Mouse (Mus musculus) G1E (cell line): ENCODE data around the gene Racgap1. TPM values are rescaled to one million over a fixed set of nuclear protein-coding genes. Genes with fewer than 3 reads are reported as not detected.

Experiments used
- ATAC-seq: 2 replicates; pipeline ENCODE4 v1.8.0; 2016; ENCODE audit warnings: mild to moderate bottlenecking; ENCODE audit not compliant: insufficient number of reproducible peaks, poor library complexity, low FRiP score, severe bottlenecking; ENCODE audit errors: extremely low read depth
- DNase-seq: peaks from one replicate; pipeline ENCODE4 v3.0.0; 2012; ENCODE audit warnings: low spot score
- H3K27me3 ChIP-seq: 2 replicates; pipeline ENCODE4 v1.6.1; 2012; ENCODE audit warnings: mild to moderate bottlenecking, low read length, inconsistent platforms; ENCODE audit not compliant: insufficient read depth
- H3K36me3 ChIP-seq: replicated peaks from 2 replicates; pipeline ENCODE3; 2012; ENCODE audit warnings: mild to moderate bottlenecking, inconsistent platforms
- H3K4me1 ChIP-seq: 2 replicates; pipeline ENCODE4 v1.6.1; 2012; ENCODE audit warnings: low read depth, low read length, inconsistent platforms, mixed read lengths; ENCODE audit not compliant: insufficient read depth
- H3K4me3 ChIP-seq: 2 replicates; pipeline ENCODE4 v1.5.1; 2012; ENCODE audit warnings: low read depth, mild to moderate bottlenecking, inconsistent platforms, low read length, moderate library complexity, mixed read lengths
- H3K9me3 ChIP-seq: replicated peaks from 2 replicates; pipeline ENCODE4 v1.6.1; 2012; ENCODE audit warnings: inconsistent platforms
- CTCF ChIP-seq: IDR thresholded peaks from 2 replicates; pipeline ENCODE4 v1.5.1; 2012; ENCODE audit warnings: low read depth, low read length, inconsistent platforms, mixed read lengths
- GATA1 ChIP-seq: IDR thresholded peaks from 2 replicates; pipeline ENCODE4 v1.6.1; 2012; ENCODE audit warnings: borderline replicate concordance, low read length, inconsistent platforms, mixed read lengths
- GATA2 ChIP-seq: IDR thresholded peaks from 2 replicates; pipeline ENCODE4 v1.6.1; 2012; ENCODE audit warnings: low read depth, low read length, inconsistent platforms, borderline replicate concordance
- POLR2AphosphoS5 ChIP-seq: IDR thresholded peaks from 2 replicates; pipeline ENCODE4 v1.6.1; 2012; ENCODE audit warnings: low read depth, low read length, inconsistent platforms; ENCODE audit not compliant: insufficient replicate concordance
- TAL1 ChIP-seq: conservative IDR thresholded peaks from 2 replicates; pipeline ENCODE4 v1.6.1; 2012; ENCODE audit warnings: low read depth, low read length, inconsistent platforms, mixed read lengths
- polyA plus RNA-seq: library from polyadenylated mRNA; stranded (reverse); fragments of >175 nt; gene quantifications from 2 replicates; pipeline ENCODE4 v1.2.3, GENCODE M21; 2012
- total RNA-seq, 2 experiments: library from RNA; stranded (forward) in 1 of 2; stranded (reverse) in 1 of 2; fragments of 200-1000 nt in 1 of 2; fragments of >200 nt in 1 of 2; fragmentation: Nextera tagmentation in 1 of 2; gene quantifications; 2 replicates each; pipeline ENCODE4 v1.2.3; 2014 to 2017

The Racgap1 gene
- total and polyA plus RNA-seq, 3 experiments: 35.6 to 189 (median 71.7) TPM

DNA sequence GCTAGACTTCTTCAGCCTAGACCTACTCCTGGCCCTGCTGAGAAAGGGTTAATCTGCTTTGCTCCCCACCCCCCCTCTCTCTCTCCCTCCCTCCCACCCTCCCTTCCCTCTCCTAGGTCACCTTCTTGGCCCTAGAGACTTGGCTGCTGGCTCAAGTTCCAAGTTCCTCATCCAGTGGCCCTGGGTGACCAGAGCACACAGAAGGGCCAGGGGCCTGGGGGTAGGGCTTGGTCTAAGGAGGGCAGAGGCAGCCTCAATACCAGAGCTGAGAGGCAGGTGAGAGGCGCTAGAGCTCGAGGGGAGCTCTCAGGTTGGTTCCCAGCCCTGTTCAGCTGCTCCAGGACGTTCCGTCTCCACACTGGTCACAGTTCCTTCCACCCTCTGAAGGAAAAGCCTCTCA, 39.5 kb upstream of the Racgap1 start:
- H3K36me3 ChIP-seq: no peaks in the 10 kb centered on the region
- no peaks in the 10 kb centered on the region for H3K4me1 ChIP-seq
- no peak for DNase-seq
- no peaks in the 10 kb centered on the region for H3K9me3 ChIP-seq
- no peak overlapping the region for H3K4me3 ChIP-seq
- no peak for TF ChIP-seq CTCF
- TF ChIP-seq POLR2AphosphoS5: no peak
- TF ChIP-seq TAL1: no peak
- no peak for TF ChIP-seq GATA2
- no peak for TF ChIP-seq GATA1
- ATAC-seq: no peak
- peaks cover 64% of the 10 kb centered on the region for H3K27me3 ChIP-seq

DNA sequence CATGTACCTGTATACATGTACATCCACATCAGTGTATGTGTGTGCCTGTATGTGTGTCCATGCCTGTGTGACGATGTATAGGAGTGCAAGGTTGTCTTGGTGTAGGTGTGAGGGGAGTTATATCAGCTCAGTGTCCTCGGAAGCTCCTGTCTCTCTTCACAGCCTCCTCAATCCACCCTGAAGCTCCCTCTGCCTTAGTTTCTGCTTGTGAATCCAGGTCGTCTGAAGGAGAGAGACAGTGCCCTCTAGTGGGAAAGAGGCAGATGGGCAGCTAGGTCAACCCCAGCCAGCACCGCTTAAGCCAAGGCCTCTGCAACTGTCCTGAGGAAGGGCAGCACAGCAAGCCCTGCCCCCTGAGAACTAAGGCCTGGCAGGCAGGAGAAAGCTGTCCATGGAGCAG, 37.3 kb upstream of the Racgap1 start:
- no peaks in the 10 kb centered on the region for H3K4me1 ChIP-seq
- no peak overlapping the region; the same call in 1 of the 2 replicates for H3K4me3 ChIP-seq
- DNase-seq (peak; percentile 57), ATAC-seq (no peak; the same call in 1 of the 2 replicates)
- TF ChIP-seq POLR2AphosphoS5 (no peak), CTCF (peak; percentile 94)
- H3K9me3 ChIP-seq: no peaks in the 10 kb centered on the region
- peaks cover 54% of the 10 kb centered on the region for H3K27me3 ChIP-seq
- H3K36me3 ChIP-seq: no peaks in the 10 kb centered on the region

DNA sequence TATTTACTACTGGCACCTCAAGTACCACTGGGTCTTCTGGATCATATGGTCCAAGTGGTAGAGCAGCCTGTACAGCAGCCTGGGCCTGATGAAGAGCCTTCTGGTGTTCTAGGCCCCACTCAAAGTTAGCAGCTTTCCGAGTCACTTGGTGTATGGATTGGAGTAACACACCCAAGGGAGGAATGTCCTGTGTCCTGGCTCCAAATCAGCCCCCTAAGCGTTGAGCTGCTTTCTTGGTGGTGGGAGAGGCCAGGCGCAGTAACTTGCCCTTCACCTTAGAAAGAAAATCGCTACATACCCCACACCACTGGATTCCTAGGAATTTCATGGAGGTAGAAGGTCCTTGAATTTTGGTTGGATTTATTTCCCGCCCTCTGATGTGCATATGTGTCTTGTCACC, 32.7 kb upstream of the Racgap1 start:
- H3K36me3 ChIP-seq: no peaks in the 10 kb centered on the region
- no peaks in the 10 kb centered on the region for H3K9me3 ChIP-seq
- TF ChIP-seq CTCF (no peak), TAL1 (no peak), GATA1 (no peak), POLR2AphosphoS5 (no peak), GATA2 (no peak)
- DNase-seq (no peak), ATAC-seq (no peak)
- peaks cover 44% of the 10 kb centered on the region for H3K27me3 ChIP-seq
- no peak overlapping the region for H3K4me3 ChIP-seq
- H3K4me1 ChIP-seq: no peaks in the 10 kb centered on the region; the same call in 1 of the 2 replicates

DNA sequence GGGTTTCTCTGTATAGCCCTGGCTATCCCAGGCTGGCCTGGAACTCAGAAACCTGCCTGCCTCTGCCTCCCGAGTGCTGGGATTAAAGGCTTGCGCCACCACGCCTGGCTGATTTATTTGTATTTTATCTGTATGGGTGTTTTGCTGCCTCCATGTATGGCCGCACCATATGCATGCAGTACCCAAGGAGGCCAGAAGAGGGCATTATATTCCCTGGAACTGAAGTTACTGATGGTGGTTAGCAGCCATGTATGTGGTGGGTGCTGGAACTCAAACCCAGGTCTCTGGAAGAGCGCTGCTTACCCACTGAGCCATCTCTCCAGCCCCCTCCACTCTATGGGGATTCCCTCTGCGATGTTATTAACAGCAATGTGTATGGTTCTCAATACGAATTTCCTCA, 31.4 kb upstream of the Racgap1 start:
- Histone ChIP-seq H3K4me3 (no peak overlapping the region), H3K9me3 (no peaks in the 10 kb centered on the region), H3K36me3 (no peaks in the 10 kb centered on the region), H3K27me3 (peaks cover 46% of the 10 kb centered on the region), H3K4me1 (peaks cover 5% of the 10 kb centered on the region)
- no peak for DNase-seq
- TF ChIP-seq TAL1 (no peak), GATA2 (no peak), POLR2AphosphoS5 (no peak), GATA1 (no peak), CTCF (peak; percentile 41; the same call in 1 of the 2 replicates)
- no peak for ATAC-seq

DNA sequence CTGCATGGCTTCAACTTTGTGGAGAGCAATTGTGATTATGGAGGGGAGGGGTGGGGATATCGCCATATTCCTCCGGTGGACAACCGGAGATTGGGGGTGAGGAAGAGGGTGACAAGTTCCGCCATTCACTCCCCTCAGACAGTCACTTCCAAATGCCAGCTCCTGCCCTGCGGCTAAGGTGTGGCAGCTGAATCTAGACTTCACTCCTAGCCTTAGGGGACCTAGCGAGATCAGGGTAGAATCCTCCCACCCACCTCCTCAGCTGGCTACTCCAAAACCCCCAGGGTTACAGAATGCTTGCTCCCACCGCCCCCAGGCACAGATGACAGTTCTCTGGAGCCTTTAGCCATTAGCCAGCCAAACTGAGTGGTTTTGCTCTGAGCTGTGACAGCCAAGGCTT, 27.6 kb upstream of the Racgap1 start:
- H3K27me3 ChIP-seq: peaks cover 48% of the 10 kb centered on the region
- ATAC-seq (no peak), DNase-seq (no peak)
- no peaks in the 10 kb centered on the region for H3K9me3 ChIP-seq
- peaks cover 5% of the 10 kb centered on the region for H3K4me1 ChIP-seq
- no peak overlapping the region for H3K4me3 ChIP-seq
- TF ChIP-seq CTCF (no peak), GATA2 (no peak), TAL1 (no peak), GATA1 (no peak), POLR2AphosphoS5 (no peak)
- no peaks in the 10 kb centered on the region for H3K36me3 ChIP-seq

DNA sequence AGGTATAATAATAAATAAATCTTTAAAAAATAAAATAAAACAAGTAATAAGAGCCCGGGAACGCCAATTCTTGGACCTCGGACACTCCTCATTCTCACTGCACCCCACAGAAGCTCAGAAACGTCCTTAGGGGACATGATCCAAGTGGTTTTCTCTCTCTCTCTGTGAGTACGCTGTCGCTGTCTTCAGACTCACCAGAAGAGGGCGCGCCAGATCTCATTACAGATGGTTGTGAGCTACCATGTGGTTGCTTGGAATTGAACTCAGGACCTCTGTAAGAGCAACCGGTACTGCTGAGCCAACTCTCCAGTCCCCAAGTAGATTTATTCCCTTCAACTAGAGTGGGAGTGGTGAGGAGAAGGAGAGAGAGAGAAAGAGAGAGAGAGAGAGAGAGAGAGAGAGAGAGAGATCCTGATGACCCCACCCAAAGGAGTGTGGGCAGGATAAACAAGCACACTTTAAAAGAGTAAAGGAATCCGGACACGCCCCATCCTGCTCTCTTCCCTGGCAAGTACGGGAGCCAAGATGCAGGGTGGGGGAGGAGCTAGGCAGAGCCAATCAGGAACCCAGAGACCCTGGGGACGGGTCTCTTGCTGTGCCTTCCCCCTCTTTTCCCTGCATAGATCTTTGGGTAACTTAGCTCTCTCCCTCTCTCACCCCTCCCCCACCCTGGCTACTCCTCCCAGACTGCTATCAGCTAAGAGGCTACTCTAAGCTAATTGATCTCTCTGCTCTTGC, 26.8 kb upstream of the Racgap1 start:
- no peaks in the 10 kb centered on the region for H3K9me3 ChIP-seq
- H3K4me1 ChIP-seq: peaks cover 5% of the 10 kb centered on the region
- no peak for ATAC-seq
- DNase-seq: no peak
- TF ChIP-seq GATA2 (no peak), CTCF (peak; percentile 18; the same call in 1 of the 2 replicates), POLR2AphosphoS5 (no peak), GATA1 (no peak), TAL1 (no peak)
- no peak overlapping the region for H3K4me3 ChIP-seq
- H3K36me3 ChIP-seq: no peaks in the 10 kb centered on the region
- H3K27me3 ChIP-seq: peaks cover 55% of the 10 kb centered on the region

DNA sequence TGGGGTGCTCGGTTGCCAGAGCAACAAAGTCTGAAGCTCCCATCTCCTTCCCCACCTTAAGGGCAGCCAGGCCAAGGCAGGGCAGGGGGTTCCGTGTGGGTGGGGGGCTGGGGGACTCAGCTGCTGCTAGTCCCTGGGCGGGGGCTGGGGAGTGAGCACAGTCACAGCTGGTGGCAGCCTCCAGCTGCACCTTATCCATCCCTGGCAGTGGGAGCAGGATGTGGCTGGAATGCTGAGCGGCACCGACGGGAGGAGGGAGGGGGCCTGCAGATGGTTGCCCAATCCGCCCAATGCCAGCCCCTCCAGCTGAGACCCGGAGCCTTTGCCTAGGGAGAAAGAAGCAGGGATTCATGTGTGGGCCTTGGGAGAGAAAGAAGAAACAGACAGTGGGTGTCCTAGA, 25.6 kb upstream of the Racgap1 start:
- Histone ChIP-seq H3K4me3 (no peak overlapping the region), H3K4me1 (peaks cover 5% of the 10 kb centered on the region), H3K36me3 (no peaks in the 10 kb centered on the region), H3K27me3 (peaks cover 65% of the 10 kb centered on the region), H3K9me3 (no peaks in the 10 kb centered on the region)
- ATAC-seq: no peak
- TF ChIP-seq GATA1 (no peak), CTCF (no peak), TAL1 (no peak), GATA2 (no peak), POLR2AphosphoS5 (no peak)
- DNase-seq: no peak
